20 mouse cellular contexts compared by ENCODE assay signal in genomic region chr9:40374533-40374971, GRCm38 (mm10).
A peak's percentile ranks its signal among the peaks of the same experiment; 100 is the strongest.
DNase-seq lines count a peak whose midpoint lies in the region; ATAC-seq and TF ChIP-seq lines count a peak whose summit lies in the region.
"Had no signal": no experiment of that assay in that cellular context is flagged by ENCODE, and none has a peak within 500 bp of the region (broad histone marks: within the 10 kb centered on the region; RNA-seq: fewer than 3 reads in every experiment).

No protein-coding gene starts in this region.

- no peak overlapping the region for H3K4me2 ChIP-seq in neural tube, embryonic 13.5 days
- H3K4me2 ChIP-seq in hindbrain, embryonic 15.5 days: peak overlapping the region; percentile 27
- no peak overlapping the region for H3K4me2 ChIP-seq in kidney, embryonic 16.5 days (replicated peaks; ENCODE audit: low read depth, low read length)
- H3K4me2 ChIP-seq: heart, embryonic 13.5 days; limb, embryonic 15.5 days had no signal

- peaks cover 42% of the 10 kb centered on the region for H3K4me1 ChIP-seq in neural tube, embryonic 13.5 days (replicated peaks)
- peaks cover 30% of the 10 kb centered on the region for H3K4me1 ChIP-seq in hindbrain, embryonic 15.5 days (replicated peaks)
- H3K4me1 ChIP-seq in olfactory bulb, adult 2 months (ENCODE audit: control insufficient read depth, insufficient read depth, low read length): peaks cover 36% of the 10 kb centered on the region
- H3K4me1 ChIP-seq in kidney, embryonic 16.5 days (ENCODE audit: insufficient read depth, low read length): peaks cover 32% of the 10 kb centered on the region
- peaks cover 12% of the 10 kb centered on the region for H3K4me1 ChIP-seq in kidney, adult 2 months (ENCODE audit: control insufficient read depth, insufficient read depth, low read length)

- H3K9ac ChIP-seq in neural tube, embryonic 13.5 days: peak overlapping the region; percentile 17; the same call in 1 of the 2 replicates
- H3K9ac ChIP-seq in hindbrain, embryonic 15.5 days: no peak overlapping the region
- H3K9ac ChIP-seq in kidney, embryonic 16.5 days (replicated peaks; ENCODE audit: low read length): no peak overlapping the region
- H3K9ac ChIP-seq: heart, embryonic 13.5 days; limb, embryonic 15.5 days had no signal

- no peaks in the 10 kb centered on the region for H3K27me3 ChIP-seq in neural tube, embryonic 13.5 days
- no peaks in the 10 kb centered on the region for H3K27me3 ChIP-seq in hindbrain, embryonic 15.5 days
- H3K27me3 ChIP-seq in kidney, embryonic 16.5 days (ENCODE audit: insufficient read depth, low read length): no peaks in the 10 kb centered on the region
- H3K27me3 ChIP-seq in kidney, adult 2 months (replicated peaks; ENCODE audit: control insufficient read depth, insufficient read depth, low read length): no peaks in the 10 kb centered on the region
- H3K27me3 ChIP-seq: forebrain, embryonic 13.5 days; limb, embryonic 15.5 days had no signal

- no peak overlapping the region for H3K27ac ChIP-seq in neural tube, embryonic 13.5 days (replicated peaks)
- no peak overlapping the region for H3K27ac ChIP-seq in hindbrain, embryonic 15.5 days (replicated peaks)
- peak overlapping the region; percentile 93 for H3K27ac ChIP-seq in olfactory bulb, adult 2 months (ENCODE audit: insufficient read depth, low read depth, low read length)
- H3K27ac ChIP-seq in kidney, embryonic 16.5 days (ENCODE audit: low read length): no peak overlapping the region
- H3K27ac ChIP-seq in kidney, adult 2 months (ENCODE audit: insufficient read depth, low read depth, low read length): no peak overlapping the region
- H3K27ac ChIP-seq: forebrain, embryonic 13.5 days; gastrocnemius, adult 2 months; heart, embryonic 13.5 days; limb, embryonic 15.5 days; macrophage had no signal

- no peak for TF ChIP-seq CTCF in olfactory bulb, adult 2 months (IDR thresholded peaks at IDR 0.05; ENCODE audit: insufficient read depth, low read depth, low read length)
- TF ChIP-seq CTCF in kidney, adult 2 months (conservative IDR thresholded peaks at IDR 0.05; ENCODE audit: insufficient read depth, insufficient read length, low read depth, low read length): no peak

- peak; percentile 6; the same call in 1 of the 2 replicates for ATAC-seq in frontal cortex, adult (ENCODE audit: low TSS enrichment)
- no peak for ATAC-seq in neural tube, embryonic 13.5 days (ENCODE audit: low read depth)
- no peak for ATAC-seq in hindbrain, embryonic 15.5 days (ENCODE audit: low FRiP score, low read depth)
- ATAC-seq in kidney, embryonic 16.5 days (ENCODE audit: low FRiP score, low TSS enrichment): no peak
- ATAC-seq: forebrain, embryonic 13.5 days; intestine, postnatal 0 days had no signal

- no peak for TF ChIP-seq POLR2A in olfactory bulb, adult 2 months (IDR thresholded peaks at IDR 0.05; ENCODE audit: insufficient read depth, low read depth, low read length)
- no peak for TF ChIP-seq POLR2A in kidney, adult 2 months (IDR thresholded peaks at IDR 0.05; ENCODE audit: low read depth, low read length)

- WGBS in neural tube, embryonic 13.5 days: 61% methylated on average over 6 of the region's 6 CpGs
- 71% methylated on average over 6 of the region's 6 CpGs for WGBS in hindbrain, embryonic 15.5 days
- WGBS in olfactory bulb, adult 2 months: 41% methylated on average over 6 of the region's 6 CpGs
- WGBS in kidney, embryonic 16.5 days: 70% methylated on average over 6 of the region's 6 CpGs
- WGBS in kidney, adult 2 months: 73% methylated on average over 6 of the region's 6 CpGs

- no peak overlapping the region for H3K4me3 ChIP-seq in neural tube, embryonic 13.5 days
- H3K4me3 ChIP-seq in hindbrain, embryonic 15.5 days: no peak overlapping the region
- peak overlapping the region; percentile 62 for H3K4me3 ChIP-seq in olfactory bulb, adult 2 months (ENCODE audit: insufficient read depth, low read depth, low read length)
- no peak overlapping the region for H3K4me3 ChIP-seq in kidney, embryonic 16.5 days (ENCODE audit: low read length)
- H3K4me3 ChIP-seq in kidney, adult 2 months (ENCODE audit: insufficient read depth, low read depth, low read length): no peak overlapping the region
- H3K4me3 ChIP-seq: forebrain, embryonic 13.5 days; gastrocnemius, adult 2 months; heart, embryonic 13.5 days; limb, embryonic 15.5 days had no signal

- no peak for DNase-seq in frontal cortex, postnatal 25 days (ENCODE audit: low spot score in 2 of 2)
- DNase-seq in neural tube, embryonic 10.5 days (ENCODE audit: extremely low spot score, low spot score): no peak
- DNase-seq in kidney, adult 2 months: no peak
- DNase-seq: adrenal gland, postnatal 25 days; gastrocnemius, adult 2 months; heart, postnatal 36 days; kidney, postnatal 14 days; lung, adult 18-20 months; right cerebral cortex, postnatal 4 days; thymus, postnatal 36 days had no signal

- H3K36me3 ChIP-seq in neural tube, embryonic 13.5 days: no peaks in the 10 kb centered on the region
- H3K36me3 ChIP-seq in hindbrain, embryonic 15.5 days: no peaks in the 10 kb centered on the region
- no peaks in the 10 kb centered on the region for H3K36me3 ChIP-seq in kidney, embryonic 16.5 days (ENCODE audit: insufficient read depth, low read length)
- H3K36me3 ChIP-seq in kidney, adult 2 months (ENCODE audit: control insufficient read depth, insufficient read depth, low read length): no peaks in the 10 kb centered on the region
- H3K36me3 ChIP-seq: heart, embryonic 13.5 days; limb, embryonic 15.5 days had no signal

- H3K9me3 ChIP-seq in neural tube, embryonic 13.5 days: no peaks in the 10 kb centered on the region
- H3K9me3 ChIP-seq in hindbrain, embryonic 15.5 days: no peaks in the 10 kb centered on the region
- no peaks in the 10 kb centered on the region for H3K9me3 ChIP-seq in kidney, embryonic 16.5 days (ENCODE audit: low read length)
- H3K9me3 ChIP-seq: forebrain, embryonic 13.5 days; heart, embryonic 13.5 days; limb, embryonic 15.5 days had no signal
